Mouse (Mus musculus) neural tube, embryonic 13.5 days (tissue): Measurements from ENCODE around the gene Stag1. TPM values are rescaled to one million over a fixed set of nuclear protein-coding genes. Genes with fewer than 3 reads are reported as not detected.
"Not testable (repeated sequence)": the region's sequence is repeated elsewhere in the genome, so short reads cannot be mapped to it uniquely, and the experiment has no call there.

Experiments
- ATAC-seq: fragments of 200-750 bp; cut with Nextera tagmentation; 2 replicates; pipeline ENCODE4 v1.8.0; 2017; ENCODE audit warnings: low read depth, mild to moderate bottlenecking, moderate TSS enrichment, moderate library complexity
- H3K27ac ChIP-seq: fragments of 300-500 bp; sonication (generic); replicated peaks from 2 replicates; pipeline ENCODE4 v1.5.1; 2015; ENCODE audit warnings: moderate library complexity, mild to moderate bottlenecking, inconsistent platforms
- H3K27me3 ChIP-seq: fragments of 300-500 bp; sonication (generic); 2 replicates; pipeline ENCODE4 v1.6.1; 2015; ENCODE audit warnings: mild to moderate bottlenecking, inconsistent platforms
- H3K36me3 ChIP-seq: fragments of 300-500 bp; sonication (generic); 2 replicates; pipeline ENCODE4 v1.6.1; 2015; ENCODE audit warnings: mild to moderate bottlenecking, inconsistent platforms
- H3K4me1 ChIP-seq: fragments of 300-500 bp; sonication (generic); replicated peaks from 2 replicates; pipeline ENCODE4 v1.6.1; 2015; ENCODE audit warnings: inconsistent platforms
- H3K4me2 ChIP-seq: fragments of 300-500 bp; sonication (generic); 2 replicates; pipeline ENCODE4 v1.6.1; 2015; ENCODE audit warnings: inconsistent platforms, mild to moderate bottlenecking, moderate library complexity
- H3K4me3 ChIP-seq: fragments of 300-500 bp; sonication (generic); 2 replicates; pipeline ENCODE4 v1.5.1; 2015; ENCODE audit warnings: mild to moderate bottlenecking, inconsistent platforms
- H3K9ac ChIP-seq: fragments of 300-500 bp; sonication (generic); 2 replicates; pipeline ENCODE4 v1.6.1; 2015; ENCODE audit warnings: moderate library complexity, mild to moderate bottlenecking, inconsistent platforms
- H3K9me3 ChIP-seq: fragments of 300-500 bp; sonication (generic); 2 replicates; pipeline ENCODE4 v1.6.1; 2016; ENCODE audit warnings: inconsistent platforms
- WGBS: fragments of 180-500 bp; shearing (Covaris S2); methylation state at CpG from one replicate; pipeline ENCODE4 v1.1.7; 2015; 5-methylcytosine and 5-hydroxymethylcytosine counted together
- polyA plus RNA-seq: library from polyadenylated mRNA; unstranded; fragments of >200 nt; fragmentation: Nextera tagmentation; extraction: Ambion mirVana; gene quantifications from 2 replicates; pipeline ENCODE4 v1.2.1, GENCODE M21; 2015

The Stag1 gene
- polyA plus RNA-seq, 1 experiment from 2014 or later: 36.3 TPM

- no peak overlapping the region for H3K27ac ChIP-seq
- H3K9ac ChIP-seq: no peak overlapping the region
- no peak overlapping the region for H3K4me2 ChIP-seq
- H3K4me1 ChIP-seq: no peaks in the 10 kb centered on the region
- no peak for ATAC-seq
- H3K4me3 ChIP-seq: no peak overlapping the region
- WGBS: 93% methylated on average over 1 of the region's 1 CpGs
- no peaks in the 10 kb centered on the region for H3K27me3 ChIP-seq
- H3K36me3 ChIP-seq: no peaks in the 10 kb centered on the region
- H3K9me3 ChIP-seq: no peaks in the 10 kb centered on the region
Measured at GRCm38 (mm10) chr9:100707644-100708043, 110.0 kb downstream of the Stag1 start.

- ATAC-seq: no peak
- 85% methylated on average over 2 of the region's 2 CpGs for WGBS
- no peak overlapping the region for H3K9ac ChIP-seq
- no peak overlapping the region for H3K4me3 ChIP-seq
- H3K9me3 ChIP-seq: no peaks in the 10 kb centered on the region
- 0 out of 2 replicates have a peak, but pooled peaks cover 6% of the 10 kb centered on the region for H3K36me3 ChIP-seq
- H3K4me2 ChIP-seq: no peak overlapping the region
- H3K27ac ChIP-seq: no peak overlapping the region
- no peaks in the 10 kb centered on the region for H3K27me3 ChIP-seq
- H3K4me1 ChIP-seq: no peaks in the 10 kb centered on the region
Measured at GRCm38 (mm10) chr9:100711665-100712064, 114.1 kb downstream of the Stag1 start.

- 96% methylated on average over 2 of the region's 2 CpGs for WGBS
- not testable (repeated sequence) for H3K4me1 ChIP-seq, H3K27ac ChIP-seq, H3K9me3 ChIP-seq, H3K9ac ChIP-seq, H3K4me2 ChIP-seq, H3K36me3 ChIP-seq, H3K27me3 ChIP-seq, H3K4me3 ChIP-seq, ATAC-seq
Measured at GRCm38 (mm10) chr9:100724832-100725231, 127.2 kb downstream of the Stag1 start.

GRCm38 (mm10) chr9:100731839-100732238, 134.2 kb downstream of the Stag1 start:
- Histone ChIP-seq H3K4me3 (no peak overlapping the region), H3K4me2 (no peak overlapping the region), H3K27me3 (no peaks in the 10 kb centered on the region), H3K4me1 (no peaks in the 10 kb centered on the region), H3K9me3 (no peaks in the 10 kb centered on the region), H3K9ac (no peak overlapping the region), H3K27ac (no peak overlapping the region), H3K36me3 (no peaks in the 10 kb centered on the region)
- no peak for ATAC-seq
- 70% methylated on average over 1 of the region's 1 CpGs for WGBS

GRCm38 (mm10) chr9:100733907-100734440, 136.4 kb downstream of the Stag1 start:
- Histone ChIP-seq H3K27ac (no peak overlapping the region), H3K27me3 (no peaks in the 10 kb centered on the region), H3K4me1 (no peaks in the 10 kb centered on the region), H3K36me3 (no peaks in the 10 kb centered on the region), H3K4me2 (no peak overlapping the region), H3K9me3 (no peaks in the 10 kb centered on the region), H3K9ac (no peak overlapping the region), H3K4me3 (no peak overlapping the region)
- no peak for ATAC-seq
- 72% methylated on average over 6 of the region's 6 CpGs for WGBS

- Histone ChIP-seq H3K27ac (no peak overlapping the region), H3K4me2 (no peak overlapping the region), H3K27me3 (no peaks in the 10 kb centered on the region), H3K36me3 (no peaks in the 10 kb centered on the region), H3K9ac (no peak overlapping the region), H3K9me3 (no peaks in the 10 kb centered on the region), H3K4me3 (no peak overlapping the region), H3K4me1 (no peaks in the 10 kb centered on the region)
- 83% methylated on average over 4 of the region's 4 CpGs for WGBS
- no peak for ATAC-seq
Measured at GRCm38 (mm10) chr9:100735993-100736645, 138.5 kb downstream of the Stag1 start.

GRCm38 (mm10) chr9:100736646-100737031, 139.0 kb downstream of the Stag1 start:
- Histone ChIP-seq H3K9ac (no peak overlapping the region), H3K4me1 (no peaks in the 10 kb centered on the region), H3K4me2 (no peak overlapping the region), H3K27me3 (no peaks in the 10 kb centered on the region), H3K36me3 (no peaks in the 10 kb centered on the region), H3K9me3 (no peaks in the 10 kb centered on the region), H3K27ac (no peak overlapping the region), H3K4me3 (no peak overlapping the region)
- no peak for ATAC-seq

- not testable (repeated sequence) for H3K36me3 ChIP-seq
- WGBS: 82% methylated on average over 2 of the region's 2 CpGs
Measured at GRCm38 (mm10) chr9:100777238-100777637, 179.6 kb downstream of the Stag1 start.

GRCm38 (mm10) chr9:100865984-100866383, 268.4 kb downstream of the Stag1 start:
- H3K4me2 ChIP-seq: no peak overlapping the region
- WGBS: 89% methylated on average over 4 of the region's 4 CpGs
- no peaks in the 10 kb centered on the region for H3K27me3 ChIP-seq
- H3K9ac ChIP-seq: no peak overlapping the region
- H3K4me1 ChIP-seq: no peaks in the 10 kb centered on the region
- H3K27ac ChIP-seq: no peak overlapping the region
- ATAC-seq: no peak
- H3K4me3 ChIP-seq: no peak overlapping the region
- no peaks in the 10 kb centered on the region for H3K36me3 ChIP-seq
- H3K9me3 ChIP-seq: no peaks in the 10 kb centered on the region

More at GRCm38 (mm10) chr9:100777238-100777637, 179.6 kb downstream of the Stag1 start:
- H3K4me3 ChIP-seq, ATAC-seq, H3K9ac ChIP-seq, H3K27ac ChIP-seq, H3K9me3 ChIP-seq, H3K27me3 ChIP-seq, H3K4me2 ChIP-seq, H3K4me1 ChIP-seq: not testable (repeated sequence)

- H3K4me3 ChIP-seq: no peak overlapping the region
- no peaks in the 10 kb centered on the region for H3K4me1 ChIP-seq
- no peak for ATAC-seq
- no peaks in the 10 kb centered on the region for H3K27me3 ChIP-seq
- H3K9ac ChIP-seq: no peak overlapping the region
- H3K4me2 ChIP-seq: no peak overlapping the region
- H3K27ac ChIP-seq: no peak overlapping the region
- H3K36me3 ChIP-seq: no peaks in the 10 kb centered on the region
- H3K9me3 ChIP-seq: no peaks in the 10 kb centered on the region
Measured at GRCm38 (mm10) chr9:100869635-100870034, 272.0 kb downstream of the Stag1 start.

GRCm38 (mm10) chr9:100896111-100896510, 298.5 kb downstream of the Stag1 start:
- no peak overlapping the region for H3K4me3 ChIP-seq
- H3K4me2 ChIP-seq: no peak overlapping the region
- H3K4me1 ChIP-seq: no peaks in the 10 kb centered on the region
- no peaks in the 10 kb centered on the region for H3K9me3 ChIP-seq
- ATAC-seq: no peak
- H3K27ac ChIP-seq: no peak overlapping the region
- 93% methylated on average over 1 of the region's 1 CpGs for WGBS
- no peaks in the 10 kb centered on the region for H3K27me3 ChIP-seq
- no peaks in the 10 kb centered on the region for H3K36me3 ChIP-seq
- H3K9ac ChIP-seq: no peak overlapping the region

- no peaks in the 10 kb centered on the region for H3K27me3 ChIP-seq
- no peaks in the 10 kb centered on the region for H3K9me3 ChIP-seq
- no peak for ATAC-seq
- no peak overlapping the region for H3K4me3 ChIP-seq
- no peak overlapping the region for H3K4me2 ChIP-seq
- H3K4me1 ChIP-seq: no peaks in the 10 kb centered on the region
- 83% methylated on average over 4 of the region's 4 CpGs for WGBS
- H3K9ac ChIP-seq: no peak overlapping the region
- H3K36me3 ChIP-seq: no peaks in the 10 kb centered on the region
- H3K27ac ChIP-seq: no peak overlapping the region
Measured at GRCm38 (mm10) chr9:100898042-100898441, 300.4 kb downstream of the Stag1 start.

- H3K27me3 ChIP-seq: no peaks in the 10 kb centered on the region
- H3K4me3 ChIP-seq: no peak overlapping the region
- H3K9me3 ChIP-seq: no peaks in the 10 kb centered on the region
- H3K4me2 ChIP-seq: no peak overlapping the region
- no peaks in the 10 kb centered on the region for H3K4me1 ChIP-seq
- H3K9ac ChIP-seq: no peak overlapping the region
- no peak for ATAC-seq
- H3K27ac ChIP-seq: no peak overlapping the region
- peaks cover 27% of the 10 kb centered on the region for H3K36me3 ChIP-seq
Measured at GRCm38 (mm10) chr9:100910352-100910751, 312.8 kb downstream of the Stag1 start.
